Mouse (Mus musculus) frontal cortex, postnatal 25 days (tissue): ENCODE measurements at regions not wholly inside any gene's neighbourhood (a gene's known extent, or its start where the extent isn't known, plus 50 kb on each side); places are given as distances from the start of the nearest gene placed in this dataset.
A peak's percentile ranks its signal among the peaks of the same experiment; 100 is the strongest.

ENCODE experiments used
- DNase-seq, 2 experiments: peaks; one replicate each; pipeline ENCODE4 v3.0.0; 2022; ENCODE audit warnings: low spot score in 2 of 2

GRCm38 (mm10) chr1:55807028-55807427 is 401.3 kb downstream of the Plcl1 start:
- no peak for DNase-seq

DNA sequence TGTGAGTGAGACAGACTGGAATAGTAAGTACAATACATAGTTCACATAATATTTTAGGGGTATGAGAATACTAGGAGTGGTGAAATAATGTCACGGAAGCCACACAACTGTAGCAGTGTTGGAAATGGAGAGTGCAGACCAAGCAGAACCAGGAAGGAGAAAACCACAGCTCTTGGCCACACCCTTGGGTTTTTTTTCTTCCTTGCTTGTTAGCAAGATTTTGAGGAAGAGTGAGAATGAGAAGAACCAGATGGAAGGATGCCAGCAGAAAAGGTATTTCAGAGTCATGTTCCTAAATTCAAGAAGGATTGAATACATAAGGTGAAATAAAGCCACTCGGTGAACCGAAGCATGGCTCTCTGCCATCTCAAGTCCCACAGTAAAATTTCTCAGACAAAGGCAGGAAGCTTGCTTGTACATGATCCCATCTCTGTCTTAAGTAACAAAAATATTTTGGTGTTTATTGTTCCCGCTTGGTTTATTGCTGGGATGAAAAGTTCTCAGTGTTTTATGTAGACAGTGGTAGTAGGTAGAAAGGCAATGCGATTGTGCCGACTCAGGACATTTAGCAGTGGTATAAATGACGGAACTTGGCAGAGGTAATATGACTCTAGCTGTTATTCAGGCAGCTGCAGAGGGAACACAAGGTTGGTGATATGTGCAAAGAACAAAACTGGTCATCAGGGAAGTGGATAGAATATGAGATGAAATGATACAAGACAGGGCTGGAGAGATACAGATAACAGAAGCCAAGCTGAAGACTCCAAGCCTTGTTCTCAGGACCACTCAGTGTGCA is 403.2 kb downstream of the Plcl1 start:
- no peak for DNase-seq

DNA sequence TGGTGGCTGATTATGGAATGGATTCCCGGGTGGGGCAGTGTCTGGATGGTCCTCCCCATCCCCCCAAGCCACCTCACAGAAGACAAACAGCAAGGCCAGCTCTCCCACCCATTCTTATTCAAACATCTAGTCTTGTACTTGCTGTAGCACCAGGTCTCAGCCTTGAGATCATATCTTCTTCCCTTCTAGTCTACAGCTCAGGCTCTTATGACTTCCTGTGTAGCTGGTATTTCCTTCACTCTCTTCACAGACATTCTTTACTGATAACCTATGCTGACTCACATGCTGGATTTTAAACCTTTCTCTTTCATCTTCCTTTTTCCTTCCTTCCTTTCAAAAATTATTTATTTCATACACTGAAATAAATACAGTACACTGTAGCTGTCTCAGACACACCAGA is 406.8 kb downstream of the Plcl1 start:
- DNase-seq: no peak

DNA sequence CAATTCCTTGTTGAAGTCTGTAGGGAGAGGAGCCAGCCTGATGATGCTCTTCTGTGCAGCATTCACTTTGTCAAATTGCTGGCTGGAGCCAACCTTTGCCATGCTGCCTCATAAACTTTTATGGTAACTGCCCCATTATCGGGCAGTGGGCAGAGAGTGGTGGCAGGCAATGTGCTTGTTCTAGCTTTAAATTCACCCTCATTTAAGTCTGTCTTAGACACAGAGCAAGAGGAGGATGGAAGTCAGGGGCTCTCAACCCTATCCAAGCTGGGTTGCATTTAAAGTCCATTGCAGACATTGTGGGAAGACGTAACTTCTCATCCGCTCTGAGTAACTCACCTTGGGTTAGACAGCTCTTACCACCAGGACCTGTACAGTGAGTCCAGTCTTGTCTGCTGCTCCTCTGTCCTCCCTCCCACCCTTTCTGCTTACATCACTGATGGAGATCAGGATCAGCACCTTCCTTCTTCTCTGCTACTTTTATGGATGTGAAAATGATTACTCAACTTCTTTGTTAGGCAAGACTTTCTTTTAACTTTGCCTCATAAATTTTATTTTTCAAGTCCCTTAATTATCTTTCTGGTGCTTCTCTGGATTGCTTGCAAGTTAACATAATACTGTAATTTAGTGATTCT is 415.3 kb downstream of the Plcl1 start:
- no peak for DNase-seq

- no peak for DNase-seq
Observed at GRCm38 (mm10) chr1:55822599-55822998, 416.9 kb downstream of the Plcl1 start.

DNA sequence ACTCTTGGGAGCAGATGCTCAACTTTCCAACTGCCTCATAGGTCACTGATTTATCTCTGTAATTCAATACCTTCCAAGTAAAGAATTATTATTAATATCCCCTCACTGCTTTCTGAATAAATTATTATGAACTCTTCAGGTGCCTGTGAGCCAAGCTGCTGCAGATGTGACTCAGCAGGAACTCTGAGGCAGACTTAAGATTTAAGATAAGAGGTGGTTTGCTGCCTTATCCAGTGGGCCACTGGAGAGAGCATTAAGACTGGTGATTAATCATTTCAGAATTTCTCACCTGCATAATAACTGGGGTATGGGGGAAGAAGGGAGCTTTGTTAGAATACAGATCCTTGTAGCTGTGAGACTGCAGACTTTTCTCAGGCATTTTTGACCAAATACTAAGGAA is 421.5 kb downstream of the Plcl1 start:
- no peak for DNase-seq

- DNase-seq: no peak
Observed at GRCm38 (mm10) chr1:55835281-55835680, 429.6 kb downstream of the Plcl1 start.

- DNase-seq: no peak
Observed at GRCm38 (mm10) chr1:55836750-55837149, 431.0 kb downstream of the Plcl1 start.

DNA sequence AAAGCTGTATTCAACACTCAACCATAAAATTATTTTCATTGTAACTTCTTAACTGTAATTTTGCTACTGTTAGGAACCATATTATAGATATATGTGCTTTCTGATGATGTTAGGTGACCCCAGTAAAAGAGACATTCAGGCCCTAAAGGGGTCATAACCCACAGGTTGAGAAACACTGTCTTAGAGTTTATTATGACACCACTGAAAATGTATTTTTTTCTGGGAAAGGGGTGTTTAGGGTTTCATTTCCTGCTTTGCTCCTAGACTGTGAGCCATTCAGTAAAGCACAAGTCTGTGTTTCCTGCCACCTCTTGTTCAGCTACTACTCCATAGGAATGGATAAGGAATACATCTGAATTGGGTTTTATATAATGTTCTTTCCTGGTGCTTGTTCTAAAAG is 431.6 kb downstream of the Plcl1 start:
- no peak for DNase-seq

DNA sequence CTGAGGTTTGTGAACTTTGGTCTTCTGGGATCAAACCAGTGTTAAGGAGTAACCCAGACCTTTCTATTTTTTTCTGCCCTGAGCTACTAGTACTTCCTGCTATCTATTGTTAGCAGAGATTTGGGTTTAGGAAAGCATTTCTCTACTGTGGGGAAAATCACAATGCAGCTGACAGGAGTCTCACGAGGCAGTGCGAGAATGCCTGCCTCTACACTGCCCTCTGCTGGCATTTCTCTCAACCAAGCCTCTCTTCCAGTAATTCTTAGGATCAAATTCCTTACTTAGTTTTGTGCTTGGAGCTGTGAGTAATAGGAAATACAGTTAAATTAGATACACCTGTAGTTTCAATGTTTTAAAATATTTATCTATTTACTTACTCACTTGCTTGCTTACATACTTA is 432.4 kb downstream of the Plcl1 start:
- peak; percentile 34 to 60 for DNase-seq

DNA sequence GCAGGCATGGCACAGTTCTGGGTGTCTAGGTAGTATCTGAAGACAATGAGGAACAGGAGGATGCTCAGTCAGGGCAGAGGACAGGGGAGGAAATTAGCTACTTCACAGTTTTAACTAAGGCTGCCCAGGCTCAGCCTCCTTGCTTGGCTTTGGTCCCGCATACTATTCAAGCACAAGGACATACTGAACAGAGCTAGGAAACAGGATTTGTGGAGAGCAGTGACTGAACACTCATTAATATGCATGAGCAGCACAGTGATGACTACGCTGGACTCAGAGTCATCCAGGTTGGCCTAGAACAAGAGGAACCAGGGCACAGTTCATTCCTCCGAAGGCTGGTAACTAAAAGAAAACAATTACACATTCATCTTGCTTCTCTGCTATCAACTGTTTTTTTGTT is 443.1 kb downstream of the Plcl1 start:
- no peak for DNase-seq

GRCm38 (mm10) chr1:55852354-55852753 is 446.6 kb downstream of the Plcl1 start:
- no peak for DNase-seq

GRCm38 (mm10) chr1:55859113-55859512 is 453.4 kb downstream of the Plcl1 start:
- no peak for DNase-seq

DNA sequence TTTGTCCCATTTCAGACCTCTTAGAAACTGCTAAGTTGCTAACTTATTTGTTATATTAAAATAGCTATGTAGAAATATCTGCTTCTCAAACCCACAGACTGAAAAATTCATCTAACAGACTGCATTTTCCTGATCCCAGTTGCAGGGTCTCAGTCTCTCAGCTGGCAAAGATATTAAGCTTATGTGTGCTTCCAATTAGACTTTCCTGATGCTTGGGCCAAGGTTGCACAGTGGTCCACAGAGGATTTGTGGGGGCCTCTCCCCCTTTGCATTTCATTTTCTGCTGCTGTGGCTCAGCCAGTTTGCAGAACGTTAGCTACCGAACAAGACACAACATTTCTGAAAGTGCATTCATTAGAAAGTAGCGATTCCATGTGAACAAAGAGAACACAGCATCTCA is 457.4 kb downstream of the Plcl1 start:
- DNase-seq: no peak

DNA sequence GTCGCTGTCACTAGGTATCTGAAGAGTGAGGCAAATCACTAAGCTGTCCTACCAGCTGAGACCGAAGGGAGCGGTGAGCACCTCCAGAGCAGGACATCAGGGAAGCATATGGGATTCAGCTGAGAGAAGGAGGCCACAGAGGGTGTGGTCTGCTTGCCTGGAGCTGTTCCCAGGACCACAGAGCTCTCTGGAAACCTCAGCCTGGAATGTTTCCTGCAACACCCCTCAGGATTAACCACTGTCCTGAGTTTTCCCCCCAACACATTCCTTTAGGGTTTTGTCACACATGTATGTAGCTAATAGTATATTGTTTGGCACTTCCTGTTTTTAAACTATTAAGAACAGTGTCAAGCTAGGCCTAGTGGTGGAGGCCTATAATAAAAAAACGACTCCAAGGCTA is 459.6 kb downstream of the Plcl1 start:
- no peak for DNase-seq

DNA sequence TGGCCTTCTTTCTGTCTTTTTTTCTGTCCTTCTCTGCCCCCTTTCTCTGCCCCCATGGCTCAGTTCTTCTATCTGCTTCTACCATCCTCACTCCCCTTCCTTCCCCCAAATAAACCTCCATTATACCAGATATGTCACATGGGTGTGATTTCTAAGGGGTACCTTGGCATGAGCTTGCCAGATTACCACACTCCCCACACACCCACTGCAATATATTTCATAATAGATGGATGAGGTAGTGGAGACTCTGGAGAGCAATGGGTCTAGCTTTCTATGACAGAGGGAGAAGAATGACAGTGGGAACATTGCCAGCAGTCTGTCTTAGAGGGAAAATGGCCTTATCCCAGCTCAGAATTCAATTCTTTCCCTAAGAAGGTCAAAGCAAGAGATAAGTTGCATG is 461.0 kb downstream of the Plcl1 start:
- DNase-seq: no peak

- no peak for DNase-seq
Observed at GRCm38 (mm10) chr1:55873583-55873982, 467.9 kb downstream of the Plcl1 start.

- DNase-seq: peak; percentile 52 to 70
Observed at GRCm38 (mm10) chr1:55874143-55874867, 468.6 kb downstream of the Plcl1 start.

- DNase-seq: no peak
Observed at GRCm38 (mm10) chr1:55874868-55875144, 469.1 kb downstream of the Plcl1 start.

DNA sequence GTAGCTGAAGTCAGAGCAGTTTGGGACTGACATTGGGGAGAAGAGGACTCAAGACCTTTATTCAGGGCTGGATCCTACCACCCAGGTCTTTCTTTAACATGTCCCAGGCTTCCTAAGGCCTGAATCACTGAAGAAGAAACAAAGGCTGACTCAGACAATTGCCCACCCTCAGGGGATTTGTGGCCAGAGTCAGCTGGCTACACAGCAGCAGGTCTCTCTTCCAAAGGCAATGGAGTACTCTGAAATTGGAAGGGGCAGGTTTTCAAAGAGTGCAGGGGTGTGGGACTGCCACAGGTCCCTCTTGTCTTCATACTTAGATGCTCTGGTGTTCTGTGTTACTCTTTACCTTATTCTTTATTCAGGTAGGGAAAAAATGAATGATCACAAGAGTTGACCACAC is 478.9 kb downstream of the Plcl1 start:
- DNase-seq: no peak

- peak; percentile 37 to 63 for DNase-seq
Observed at GRCm38 (mm10) chr1:55886383-55887070, 480.8 kb downstream of the Plcl1 start.

- no peak for DNase-seq
Observed at GRCm38 (mm10) chr1:55887386-55887785, 481.7 kb downstream of the Plcl1 start.
